Mouse (Mus musculus) liver, adult 2 months (tissue): ENCODE data around the gene Tmem38b. TPM values are rescaled to one million over a fixed set of nuclear protein-coding genes. Genes with fewer than 3 reads are reported as not detected.

ENCODE experiments used
- DNase-seq: peaks from one replicate; pipeline ENCODE4 v3.0.0-alpha.2; 2011; ENCODE audit warnings: low read depth, low spot score; ENCODE audit errors: extremely low read depth
- H3K27ac ChIP-seq: fragments of 200-500 bp; replicated peaks from 2 replicates; pipeline ENCODE4 v1.5.1; 2012; ENCODE audit warnings: low read depth, mild to moderate bottlenecking, control low read depth, inconsistent platforms, low read length; ENCODE audit not compliant: insufficient read depth
- H3K27me3 ChIP-seq: fragments of 200-500 bp; 2 replicates; pipeline ENCODE4 v1.6.1; 2012; ENCODE audit warnings: mild to moderate bottlenecking, moderate library complexity, low read length, inconsistent platforms; ENCODE audit not compliant: control insufficient read depth, insufficient read depth
- H3K36me3 ChIP-seq: fragments of 200-500 bp; 2 replicates; pipeline ENCODE4 v1.6.1; 2012; ENCODE audit warnings: low read length, inconsistent platforms; ENCODE audit not compliant: control insufficient read depth, insufficient read depth
- H3K4me1 ChIP-seq: fragments of 200-500 bp; 2 replicates; pipeline ENCODE4 v1.6.1; 2011; ENCODE audit warnings: low read length; ENCODE audit not compliant: control insufficient read depth, insufficient read depth
- H3K4me3 ChIP-seq: fragments of 200-500 bp; 2 replicates; pipeline ENCODE4 v1.5.1; 2011; ENCODE audit warnings: low read depth, mild to moderate bottlenecking, control low read depth, low read length, moderate library complexity; ENCODE audit not compliant: insufficient read depth
- H3K79me2 ChIP-seq: fragments of 200-500 bp; 2 replicates; pipeline ENCODE4 v1.6.1; 2012; ENCODE audit warnings: inconsistent platforms, mild to moderate bottlenecking, low read length, moderate library complexity; ENCODE audit not compliant: control insufficient read depth, insufficient read depth
- H3K9ac ChIP-seq: fragments of 200-500 bp; 2 replicates; pipeline ENCODE4 v1.6.1; 2012; ENCODE audit warnings: low read depth, mild to moderate bottlenecking, control low read depth, inconsistent platforms, low read length
- CTCF ChIP-seq: fragments of 200-500 bp; IDR thresholded peaks from 2 replicates; pipeline ENCODE4 v1.5.1; 2011; ENCODE audit warnings: low read depth, low read length, control low read depth
- POLR2A ChIP-seq: fragments of 200-500 bp; IDR thresholded peaks from 2 replicates; pipeline ENCODE4 v1.6.1; 2011; ENCODE audit warnings: low read length, control low read depth; ENCODE audit not compliant: insufficient read depth; ENCODE audit errors: extremely low read depth
- WGBS: fragments of 180-500 bp; shearing (Covaris S2); methylation state at CpG from one replicate; pipeline ENCODE4 v1.1.7; 2018; 5-methylcytosine and 5-hydroxymethylcytosine counted together
- polyA plus RNA-seq: library from polyadenylated mRNA; depleted of rRNA; stranded (reverse); fragments of >200 nt; gene quantifications from 2 replicates; pipeline ENCODE4 v1.2.3, GENCODE M21; 2012
- total RNA-seq: library from RNA; depleted of rRNA; stranded (reverse); fragments of >200 nt; gene quantifications from 2 replicates; pipeline ENCODE4 v1.2.3, GENCODE M21; 2014

Gene Tmem38b
- total and polyA plus RNA-seq, 2 experiments: 29.5 to 44.7 TPM

DNA sequence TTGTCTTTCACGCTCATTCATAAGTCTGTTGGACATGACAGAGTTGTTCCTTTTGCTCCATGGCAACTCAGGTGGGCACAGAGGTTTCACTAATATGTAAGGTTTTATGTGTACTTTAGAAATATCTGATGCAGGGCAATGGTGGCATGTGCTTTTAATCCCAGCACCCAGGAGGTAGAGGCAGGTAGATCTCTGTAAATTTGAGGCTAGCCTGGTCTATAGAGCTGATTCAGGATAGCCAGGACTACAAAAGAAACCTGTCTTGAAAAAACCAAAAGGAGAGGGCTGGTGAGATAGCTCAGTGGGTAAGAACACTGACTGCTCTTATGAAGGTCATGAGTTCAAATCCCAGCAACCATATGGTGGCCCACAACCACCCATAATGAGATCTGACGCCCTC lies 20.5 kb downstream of the Tmem38b start:
- Histone ChIP-seq H3K9ac (no peak overlapping the region), H3K4me3 (no peak overlapping the region), H3K27ac (no peak overlapping the region), H3K36me3 (peaks cover 10% of the 10 kb centered on the region), H3K4me1 (no peaks in the 10 kb centered on the region; the same call in 1 of the 2 replicates), H3K79me2 (peaks cover 3% of the 10 kb centered on the region; the same call in 1 of the 2 replicates), H3K27me3 (no peaks in the 10 kb centered on the region)
- WGBS: 77% methylated on average over 2 of the region's 2 CpGs
- no peak for TF ChIP-seq CTCF
- no peak for TF ChIP-seq POLR2A
- no peak for DNase-seq

DNA sequence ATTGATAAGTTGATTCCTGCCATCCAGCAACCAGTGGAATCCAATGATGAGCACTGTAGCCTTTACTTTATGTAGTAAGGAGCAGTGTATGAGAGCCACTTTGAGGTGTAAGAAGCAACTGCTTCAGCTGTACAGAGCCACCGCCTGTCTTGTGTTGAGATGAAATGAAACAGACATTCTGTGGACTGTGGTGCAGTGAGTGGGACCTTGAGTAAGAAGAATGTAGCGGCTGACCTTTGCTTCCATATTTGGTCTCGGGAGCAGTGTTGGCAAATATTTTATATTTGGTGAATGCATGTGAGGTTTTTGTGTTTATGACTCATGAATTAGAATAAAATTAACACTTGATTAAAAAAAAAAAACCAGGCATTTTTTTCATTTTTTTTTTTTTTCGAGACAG lies 21.7 kb downstream of the Tmem38b start:
- WGBS: 69% methylated on average over 4 of the region's 4 CpGs
- peaks cover 9% of the 10 kb centered on the region for H3K36me3 ChIP-seq
- peaks cover 3% of the 10 kb centered on the region; the same call in 1 of the 2 replicates for H3K79me2 ChIP-seq
- H3K27ac ChIP-seq: no peak overlapping the region
- peak; percentile 53 for DNase-seq
- no peaks in the 10 kb centered on the region for H3K27me3 ChIP-seq
- no peak overlapping the region for H3K9ac ChIP-seq
- no peak for TF ChIP-seq CTCF
- no peak for TF ChIP-seq POLR2A
- H3K4me3 ChIP-seq: no peak overlapping the region
- H3K4me1 ChIP-seq: no peaks in the 10 kb centered on the region; the same call in 1 of the 2 replicates

DNA sequence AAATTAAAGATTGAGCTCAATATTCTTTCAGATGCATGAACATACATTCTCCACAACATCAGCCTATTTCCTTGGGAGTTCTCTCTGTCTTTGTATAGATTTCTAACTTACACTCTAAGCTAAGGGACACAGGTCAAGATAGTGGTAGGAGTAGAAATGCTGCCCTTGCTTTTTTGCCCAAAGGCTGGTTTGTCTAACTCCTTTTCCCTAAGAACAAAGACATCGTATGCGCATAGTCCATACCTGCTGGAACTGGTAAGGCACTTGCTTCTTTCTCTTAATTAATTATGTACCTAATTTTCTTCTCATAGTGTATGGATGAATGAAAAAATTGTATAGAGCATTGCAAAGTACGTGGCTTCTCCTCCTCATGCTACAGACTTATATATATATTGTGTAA lies 22.5 kb downstream of the Tmem38b start:
- 98% methylated on average over 3 of the region's 3 CpGs for WGBS
- Histone ChIP-seq H3K4me1 (no peaks in the 10 kb centered on the region; the same call in 1 of the 2 replicates), H3K36me3 (peaks cover 9% of the 10 kb centered on the region), H3K79me2 (peaks cover 3% of the 10 kb centered on the region; the same call in 1 of the 2 replicates), H3K27me3 (no peaks in the 10 kb centered on the region), H3K27ac (no peak overlapping the region), H3K4me3 (no peak overlapping the region), H3K9ac (no peak overlapping the region)
- TF ChIP-seq POLR2A (no peak), CTCF (no peak)
- no peak for DNase-seq

DNA sequence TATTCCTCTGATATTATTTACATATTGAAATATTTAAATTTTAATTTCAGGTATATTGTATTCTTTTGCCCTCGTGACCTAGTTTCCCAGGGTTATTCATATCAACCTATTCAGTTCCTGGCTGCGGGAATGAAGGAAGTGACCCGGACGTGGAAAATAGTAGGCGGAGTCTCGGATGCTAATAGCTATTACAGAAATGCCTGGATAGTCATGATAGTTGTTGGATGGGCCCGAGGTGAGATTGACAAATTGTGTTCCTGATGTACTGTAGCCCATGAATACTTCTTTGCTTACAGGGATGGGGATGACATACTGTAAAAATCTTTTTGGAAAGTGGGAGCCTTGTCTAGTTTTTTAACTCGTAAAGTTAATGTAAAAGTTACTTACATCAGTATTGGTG lies 23.0 kb downstream of the Tmem38b start:
- Histone ChIP-seq H3K36me3 (peaks cover 9% of the 10 kb centered on the region), H3K4me1 (no peaks in the 10 kb centered on the region; the same call in 1 of the 2 replicates), H3K4me3 (no peak overlapping the region), H3K9ac (no peak overlapping the region), H3K27ac (no peak overlapping the region), H3K27me3 (no peaks in the 10 kb centered on the region), H3K79me2 (peaks cover 3% of the 10 kb centered on the region; the same call in 1 of the 2 replicates)
- 89% methylated on average over 8 of the region's 8 CpGs for WGBS
- TF ChIP-seq POLR2A (no peak), CTCF (no peak)
- DNase-seq: no peak

DNA sequence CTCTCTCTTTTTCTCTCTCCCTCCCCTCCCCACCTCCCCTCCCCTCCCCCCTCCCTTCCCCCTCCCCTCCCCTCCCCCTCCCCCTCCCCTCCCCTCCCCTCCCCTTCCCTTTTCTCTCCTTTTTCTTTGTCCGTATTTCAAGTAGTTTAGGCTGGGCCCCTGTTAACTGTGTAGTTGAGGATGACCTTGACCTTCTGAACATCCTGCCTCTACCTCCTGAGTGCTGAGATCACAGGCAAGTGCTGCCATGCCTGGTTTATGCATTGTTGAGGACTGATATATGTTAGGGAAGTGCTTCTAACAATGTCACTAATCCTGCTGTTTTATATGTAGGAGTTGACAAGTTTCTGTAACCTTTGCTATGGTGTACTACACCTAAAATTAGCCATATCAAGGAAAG lies 24.0 kb downstream of the Tmem38b start:
- no CpG with 5 or more reads among the region's 1 CpGs for WGBS

DNA sequence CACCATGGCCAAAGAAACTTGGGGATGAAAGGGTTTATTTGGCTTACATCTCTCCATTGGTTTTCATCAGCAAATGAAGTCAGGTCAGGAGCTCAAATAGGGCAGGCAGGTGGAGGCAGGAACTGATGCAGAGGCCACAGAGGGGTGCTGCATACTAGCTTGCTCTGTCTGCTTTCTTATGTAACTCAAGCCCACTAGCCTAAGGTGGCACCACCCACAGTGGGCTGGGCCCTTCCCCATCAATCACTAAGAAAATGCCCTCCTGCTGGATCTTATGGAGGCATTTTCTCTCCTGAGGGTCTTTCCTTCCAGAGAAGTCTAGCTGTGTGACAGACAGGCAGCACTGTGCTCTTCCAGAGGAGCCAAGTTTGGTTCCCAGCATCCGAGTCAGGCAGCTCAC lies 27.5 kb downstream of the Tmem38b start:
- H3K27me3 ChIP-seq: no peaks in the 10 kb centered on the region
- TF ChIP-seq CTCF (no peak), POLR2A (no peak)
- H3K27ac ChIP-seq: no peak overlapping the region
- no peak overlapping the region for H3K9ac ChIP-seq
- peaks cover 18% of the 10 kb centered on the region for H3K36me3 ChIP-seq
- H3K79me2 ChIP-seq: no peaks in the 10 kb centered on the region
- H3K4me1 ChIP-seq: no peaks in the 10 kb centered on the region
- DNase-seq: no peak
- 100% methylated on average over 1 of the region's 1 CpGs for WGBS
- H3K4me3 ChIP-seq: no peak overlapping the region

More for the DNA sequence above, 24.0 kb downstream of the Tmem38b start:
- Histone ChIP-seq H3K4me1 (no peaks in the 10 kb centered on the region; the same call in 1 of the 2 replicates), H3K9ac (no peak overlapping the region), H3K4me3 (no peak overlapping the region), H3K27ac (no peak overlapping the region), H3K79me2 (no peaks in the 10 kb centered on the region; the same call in 1 of the 2 replicates), H3K27me3 (no peaks in the 10 kb centered on the region), H3K36me3 (peaks cover 14% of the 10 kb centered on the region)
- DNase-seq: no peak
- no peak for TF ChIP-seq CTCF
- TF ChIP-seq POLR2A: no peak
